Mouse (Mus musculus): ENCODE results near the gene Mipep.

Mipep gene

GRCm38 (mm10) chr14:60802026-60802425 lies 17.7 kb downstream of the Mipep start:
- no peak for DNase-seq (ENCODE audit: low read depth)

- no peak for DNase-seq (ENCODE audit: low read depth)
Observed at GRCm38 (mm10) chr14:60804978-60805377, 20.6 kb downstream of the Mipep start.

- no peak for DNase-seq (ENCODE audit: low read depth)
Observed at GRCm38 (mm10) chr14:60805871-60806270, 21.5 kb downstream of the Mipep start.

- no peak for DNase-seq (ENCODE audit: low read depth)
Observed at GRCm38 (mm10) chr14:60806891-60807344, 22.5 kb downstream of the Mipep start.

- no peak for DNase-seq (ENCODE audit: low read depth)
Observed at GRCm38 (mm10) chr14:60809881-60810280, 25.5 kb downstream of the Mipep start.

GRCm38 (mm10) chr14:60811547-60811946 lies 27.2 kb downstream of the Mipep start:
- DNase-seq (ENCODE audit: low read depth), result no peak

GRCm38 (mm10) chr14:60815098-60815497 lies 30.7 kb downstream of the Mipep start:
- DNase-seq (ENCODE audit: low read depth), result no peak

GRCm38 (mm10) chr14:60818045-60818444 lies 33.7 kb downstream of the Mipep start:
- no peak for DNase-seq (ENCODE audit: low read depth)

- no peak for DNase-seq (ENCODE audit: low read depth)
Observed at GRCm38 (mm10) chr14:60830096-60830495, 45.7 kb downstream of the Mipep start.

GRCm38 (mm10) chr14:60836709-60837108 lies 52.3 kb downstream of the Mipep start:
- DNase-seq (ENCODE audit: low read depth), result no peak

GRCm38 (mm10) chr14:60839654-60840053 lies 55.3 kb downstream of the Mipep start:
- no peak for DNase-seq (ENCODE audit: low read depth)

- DNase-seq (ENCODE audit: low read depth), result no peak
Observed at GRCm38 (mm10) chr14:60841977-60842659, 57.7 kb downstream of the Mipep start.

- DNase-seq (ENCODE audit: low read depth), result no peak
Observed at GRCm38 (mm10) chr14:60843596-60843995, 59.2 kb downstream of the Mipep start.

- DNase-seq (ENCODE audit: low read depth), result no peak
Observed at GRCm38 (mm10) chr14:60845261-60846045, 61.1 kb downstream of the Mipep start.

GRCm38 (mm10) chr14:60846174-60846573 lies 61.8 kb downstream of the Mipep start:
- no peak for DNase-seq (ENCODE audit: low read depth)

GRCm38 (mm10) chr14:60848194-60848593 lies 63.8 kb downstream of the Mipep start:
- DNase-seq (ENCODE audit: low read depth), result no peak

- no peak for DNase-seq (ENCODE audit: low read depth)
Observed at GRCm38 (mm10) chr14:60850101-60850500, 65.7 kb downstream of the Mipep start.

- DNase-seq (ENCODE audit: low read depth), result no peak
Observed at GRCm38 (mm10) chr14:60851632-60852031, 67.3 kb downstream of the Mipep start.

GRCm38 (mm10) chr14:60856199-60856912 lies 72.0 kb downstream of the Mipep start:
- no peak for DNase-seq (ENCODE audit: low read depth)

GRCm38 (mm10) chr14:60856913-60857300 lies 72.5 kb downstream of the Mipep start:
- no peak for DNase-seq (ENCODE audit: low read depth)

- no peak for DNase-seq (ENCODE audit: low read depth)
Observed at GRCm38 (mm10) chr14:60863396-60863795, 79.0 kb downstream of the Mipep start.

- DNase-seq (ENCODE audit: low read depth), result no peak
Observed at GRCm38 (mm10) chr14:60866399-60866798, 82.0 kb downstream of the Mipep start.

GRCm38 (mm10) chr14:60868325-60868724 lies 84.0 kb downstream of the Mipep start:
- no peak for DNase-seq (ENCODE audit: low read depth)

Data from 416B (cell line).